Mouse (Mus musculus) B cell, adult 2 months (primary cell): Measurements from ENCODE around the gene Etfa.

Experiments
- DNase-seq, 2 experiments: peaks; one replicate each; pipeline ENCODE4 v3.0.0; 2022

The Etfa gene

GRCm38 (mm10) chr9:55421786-55422185 lies 90.3 kb downstream of the Etfa start:
- DNase-seq, result no peak

GRCm38 (mm10) chr9:55411154-55411553 lies 100.9 kb downstream of the Etfa start:
- DNase-seq, result no peak

GRCm38 (mm10) chr9:55410430-55410829 lies 101.6 kb downstream of the Etfa start:
- DNase-seq, result no peak

GRCm38 (mm10) chr9:55409833-55410232 lies 102.2 kb downstream of the Etfa start:
- no peak for DNase-seq

- DNase-seq, result no peak
Measured at GRCm38 (mm10) chr9:55408851-55409250, 103.2 kb downstream of the Etfa start.

GRCm38 (mm10) chr9:55406773-55407172 lies 105.3 kb downstream of the Etfa start:
- DNase-seq, result no peak

- no peak for DNase-seq
Measured at GRCm38 (mm10) chr9:55404976-55405702, 106.9 kb downstream of the Etfa start.
